Mouse (Mus musculus) ES-Bruce4 (cell line): Measurements from ENCODE around the gene Ctnnd1.

ENCODE experiments used
- CTCF ChIP-seq: IDR thresholded peaks from one replicate; pipeline ENCODE4 v1.8.1; 2011; ENCODE audit warnings: low read depth, low read length
- EP300 ChIP-seq: IDR thresholded peaks from 2 replicates; pipeline ENCODE4 v1.6.1; 2011; ENCODE audit warnings: low read depth, low read length; ENCODE audit not compliant: insufficient read depth
- POLR2A ChIP-seq: IDR thresholded peaks from one replicate; pipeline ENCODE4 v1.8.1; 2011; ENCODE audit warnings: low read length; ENCODE audit not compliant: insufficient read depth

GRCm38 (mm10) chr2:84679016-84679415 lies 28.5 kb upstream of the Ctnnd1 start, which contains the start of gene Tmx2:
- TF ChIP-seq CTCF: no peak
- TF ChIP-seq EP300: no peak
- no peak for TF ChIP-seq POLR2A
